Mouse (Mus musculus) heart, adult 2 months (tissue): ENCODE measurements around the gene Col6a1.

Experiments used
- CTCF ChIP-seq: fragments of 200-600 bp; IDR thresholded peaks from 2 replicates; pipeline ENCODE4 v1.8.1; 2022; ENCODE audit warnings: antibody characterized with exemption, mild to moderate bottlenecking, moderate library complexity
- POLR2A ChIP-seq: fragments of 200-500 bp; IDR thresholded peaks from 2 replicates; pipeline ENCODE4 v1.6.1; 2011; ENCODE audit warnings: mild to moderate bottlenecking, low read depth, low read length, control low read depth; ENCODE audit not compliant: insufficient read depth

GRCm38 (mm10) chr10:76722751-76723450 lies 3.1 kb downstream of the Col6a1 start:
- TF ChIP-seq CTCF (no peak), POLR2A (no peak)
